Mouse (Mus musculus) erythroid progenitor cell, adult 5-6 weeks (primary cell): ENCODE results near the gene Krtap16-1. TPM values are rescaled to one million over a fixed set of nuclear protein-coding genes. Genes with fewer than 3 reads are reported as not detected.
A peak's percentile ranks its signal among the peaks of the same experiment; 100 is the strongest.

Experiments used
- ATAC-seq: replicated peaks from 2 replicates; pipeline ENCODE4 v1.8.0; 2016; ENCODE audit warnings: moderate number of reproducible peaks, mild to moderate bottlenecking, moderate TSS enrichment, inconsistent platforms; ENCODE audit not compliant: poor library complexity, low FRiP score, severe bottlenecking
- total RNA-seq, 2 experiments: library from RNA; stranded (forward) in 1 of 2; stranded (reverse) in 1 of 2; fragments of 150-400 nt in 1 of 2; fragments of 186-747, 209-891 nt in 1 of 2; gene quantifications; 2 replicates each; pipeline versions ENCODE4 v1.2.3 to v1.2.4; 2015 to 2017; ENCODE audit warnings: low replicate concordance in 2 of 2

The Krtap16-1 gene
- not detected in 2 replicates for total RNA-seq (2015; ENCODE audit: low replicate concordance)
- total RNA-seq (2017; ENCODE audit: low replicate concordance): not detected in 2 replicates

DNA sequence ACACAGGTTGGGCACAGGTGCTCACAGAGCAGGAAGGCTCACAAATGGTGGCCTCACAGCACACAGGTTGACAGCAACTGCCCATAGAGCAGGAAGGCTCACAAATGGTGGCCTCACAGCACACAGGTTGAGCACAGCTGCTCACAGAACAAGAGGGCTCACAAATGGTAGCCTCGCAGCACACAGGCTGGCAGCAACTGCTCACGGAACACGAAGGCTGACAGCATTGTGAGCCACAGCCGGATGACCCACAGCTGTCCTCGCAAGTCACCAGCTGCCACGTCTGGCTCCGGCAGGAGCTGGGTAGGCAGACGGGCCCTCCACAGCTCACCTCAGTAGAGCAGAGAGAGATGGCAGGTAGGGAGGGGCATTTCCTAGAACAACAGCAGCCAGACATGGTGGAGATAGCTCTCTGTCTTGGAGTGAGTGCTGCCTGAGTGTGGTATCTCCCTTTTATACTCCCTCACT is at the start of gene Krtap16-1:
TSS of gene Krtap16-1 (minus strand) at position 418 of the 468 bp plus-strand sequence.
- no peak for ATAC-seq

DNA sequence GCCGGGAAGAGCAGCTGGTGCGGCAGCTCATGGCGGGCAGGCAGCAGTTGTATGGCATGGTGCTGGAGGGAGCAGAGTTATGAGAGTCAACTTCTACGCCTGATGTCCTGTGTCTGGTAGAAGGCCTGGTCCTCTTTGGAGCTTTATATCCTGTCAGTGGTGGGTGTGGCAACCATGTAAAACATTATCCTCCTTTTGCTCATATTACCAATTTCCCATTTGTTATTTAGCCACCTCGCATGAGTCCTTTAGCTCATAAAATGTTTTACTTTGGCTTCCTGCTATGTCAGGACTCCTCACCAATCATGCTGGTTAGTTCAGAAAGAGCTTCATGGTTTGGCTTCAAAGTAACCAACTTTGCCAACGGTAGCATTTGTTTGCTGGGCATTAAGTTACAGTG is 43.4 kb upstream of the Krtap16-1 start, which contains the start of gene Krt33b:
TSS of gene Krt33b (minus strand) at position 101 of the 400 bp plus-strand sequence.
- no peak for ATAC-seq

DNA sequence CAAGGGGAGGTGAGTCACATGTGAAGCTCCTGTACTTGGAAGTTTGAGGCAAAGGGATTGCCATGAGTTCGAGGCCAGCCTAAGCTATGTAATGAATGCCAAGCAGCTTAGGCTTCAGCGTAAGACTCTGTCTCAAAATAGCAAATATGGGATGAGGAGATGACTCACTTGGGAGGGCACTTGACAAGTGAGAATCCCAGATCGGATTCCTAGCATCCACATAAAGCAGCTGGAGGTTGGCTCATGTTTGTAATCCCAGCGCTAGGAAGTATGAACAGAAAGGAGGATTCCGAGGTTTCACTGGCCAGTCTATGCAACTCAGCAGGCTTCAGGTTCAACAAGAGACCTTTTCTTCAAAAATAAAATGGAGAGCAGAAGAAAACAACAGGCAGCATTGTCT is 35.0 kb upstream of the Krtap16-1 start:
- no peak for ATAC-seq

DNA sequence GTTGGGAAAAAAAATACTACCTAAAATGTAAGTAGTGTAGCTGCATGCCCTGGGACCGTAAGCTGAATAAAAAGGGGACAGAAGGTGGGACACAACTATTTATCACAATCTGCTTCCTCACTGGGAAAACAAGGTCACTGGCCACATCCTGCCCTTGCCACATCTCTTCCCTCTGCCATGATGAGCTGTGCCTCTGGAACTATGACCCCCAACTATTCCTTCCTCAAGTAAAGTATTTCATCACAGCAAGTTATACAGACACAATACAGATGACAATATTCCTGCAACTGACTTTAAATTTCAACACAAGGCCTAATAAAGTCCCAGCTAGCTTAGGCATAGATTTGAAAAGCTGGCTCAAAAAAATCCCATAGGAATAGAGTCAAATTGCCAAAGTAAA is 33.1 kb upstream of the Krtap16-1 start:
- ATAC-seq: no peak

DNA sequence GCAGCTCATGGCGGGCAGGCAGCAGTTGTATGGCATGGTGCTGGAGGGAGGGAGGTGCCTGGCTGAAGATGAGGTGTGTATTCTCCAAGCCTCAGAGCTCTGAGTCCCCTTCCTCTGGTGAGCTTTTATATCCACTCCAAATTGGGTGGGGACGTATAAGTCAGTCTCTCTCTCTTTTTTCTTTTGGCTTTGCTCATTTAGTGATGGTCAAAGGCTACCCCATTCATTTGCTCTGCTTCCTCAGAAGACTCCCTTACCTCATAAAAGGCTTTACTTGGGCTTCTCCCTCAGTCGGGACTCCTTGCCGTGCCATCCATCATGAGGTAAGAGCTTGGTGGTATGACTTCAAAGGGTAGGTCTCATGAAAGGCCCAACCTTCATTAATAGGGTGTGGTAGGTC is 29.7 kb upstream of the Krtap16-1 start, which contains the start of gene Krt33a:
TSS of gene Krt33a (minus strand) at position 101 of the 400 bp plus-strand sequence.
- ATAC-seq: no peak

DNA sequence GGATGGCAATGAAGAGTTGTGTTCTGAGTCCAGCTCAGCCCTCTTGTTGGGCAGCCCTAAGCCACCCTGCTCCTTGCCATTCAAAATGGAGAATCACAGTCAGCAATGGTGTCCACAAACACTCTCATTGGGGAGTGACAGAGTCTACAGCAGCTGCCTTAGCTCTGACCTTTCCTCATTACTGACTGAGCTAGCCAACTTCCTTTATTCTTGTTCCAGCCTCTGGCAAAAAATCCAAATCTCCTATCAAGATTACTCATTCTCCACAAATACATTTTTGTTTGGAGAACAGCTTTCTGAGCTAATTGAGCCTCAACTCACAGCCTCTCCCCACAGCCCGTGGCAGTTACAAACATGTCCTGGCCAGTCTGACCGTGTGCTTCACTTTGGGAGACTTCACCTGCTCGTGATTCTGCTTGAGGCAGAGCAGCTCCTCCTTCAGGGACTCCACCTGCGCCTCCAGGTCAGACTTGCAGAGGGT is 27.3 kb upstream of the Krtap16-1 start:
- no peak for ATAC-seq

DNA sequence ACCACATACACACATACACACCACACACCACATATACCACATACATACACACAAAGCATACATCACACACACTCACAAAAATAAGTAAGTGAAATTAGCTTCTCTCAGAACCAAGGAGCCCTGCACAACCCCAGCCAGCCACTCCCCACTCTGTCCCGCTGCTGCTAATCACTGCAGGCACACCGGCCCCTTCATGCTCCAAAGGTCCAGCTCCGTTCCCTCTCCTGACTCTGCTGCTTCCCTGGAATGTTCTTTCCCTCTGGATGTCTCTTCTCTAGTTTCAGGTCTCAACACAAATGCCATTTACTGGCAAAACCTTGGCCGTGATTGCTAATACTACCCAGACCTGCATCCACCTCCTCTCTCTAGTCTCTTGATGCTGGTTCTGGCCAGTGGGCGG is 24.3 kb upstream of the Krtap16-1 start:
- no peak for ATAC-seq

DNA sequence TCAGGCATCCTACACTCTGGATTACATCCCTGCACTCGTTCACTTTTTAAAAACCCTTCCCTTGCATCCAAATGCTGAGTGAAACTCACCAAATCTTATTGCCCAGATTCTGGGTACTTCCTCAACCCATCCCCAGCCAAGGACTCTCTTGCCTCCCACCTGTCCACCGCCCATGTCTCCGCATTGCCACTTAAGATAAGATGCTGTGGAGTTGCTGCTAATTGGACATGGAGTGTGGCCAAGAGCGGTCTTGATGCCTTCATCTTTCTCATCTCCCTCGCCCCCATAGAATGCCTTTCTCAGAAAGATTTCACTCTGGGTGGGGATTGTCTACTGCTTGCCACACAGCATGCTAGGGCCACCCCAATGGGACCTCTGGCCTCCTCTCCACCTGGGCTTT is 21.9 kb upstream of the Krtap16-1 start:
- ATAC-seq: no peak

DNA sequence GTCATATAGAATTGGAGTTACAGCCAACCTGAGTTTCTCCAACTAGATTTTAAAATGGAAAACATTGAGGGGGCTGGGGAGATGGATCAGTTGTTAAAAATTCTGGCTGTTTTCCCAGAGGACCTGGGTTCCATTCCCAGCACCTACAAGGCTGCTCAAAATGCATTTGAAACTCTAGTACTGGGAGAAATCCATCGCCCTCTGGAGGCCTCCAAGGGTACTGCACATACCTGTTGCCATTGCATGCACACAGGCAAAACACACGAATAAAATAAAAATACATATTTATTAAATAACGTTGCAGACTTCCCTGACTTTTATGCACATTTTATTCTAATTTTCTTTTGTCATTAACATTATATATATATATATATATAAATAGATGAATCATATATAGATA is 20.2 kb upstream of the Krtap16-1 start:
- no peak for ATAC-seq

DNA sequence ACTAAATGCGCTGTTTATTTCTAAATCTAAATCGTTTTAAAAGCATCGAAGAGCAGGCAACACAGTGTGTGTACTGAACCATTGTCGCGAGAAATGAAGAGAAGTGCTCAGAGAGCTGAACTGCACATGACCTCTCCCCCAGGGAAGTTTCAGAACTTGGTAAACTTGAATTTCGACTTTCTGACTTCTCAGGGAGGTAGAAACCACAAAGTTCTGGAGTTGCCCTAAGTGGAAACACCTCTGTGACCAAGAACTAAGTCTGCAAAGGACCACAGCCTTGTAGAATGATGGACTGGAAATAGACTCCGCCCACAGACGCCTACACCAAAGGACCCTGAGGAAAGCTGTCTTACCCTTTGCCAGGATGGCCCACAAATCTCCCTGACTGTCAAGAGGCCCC is 19.5 kb upstream of the Krtap16-1 start:
- ATAC-seq: no peak

DNA sequence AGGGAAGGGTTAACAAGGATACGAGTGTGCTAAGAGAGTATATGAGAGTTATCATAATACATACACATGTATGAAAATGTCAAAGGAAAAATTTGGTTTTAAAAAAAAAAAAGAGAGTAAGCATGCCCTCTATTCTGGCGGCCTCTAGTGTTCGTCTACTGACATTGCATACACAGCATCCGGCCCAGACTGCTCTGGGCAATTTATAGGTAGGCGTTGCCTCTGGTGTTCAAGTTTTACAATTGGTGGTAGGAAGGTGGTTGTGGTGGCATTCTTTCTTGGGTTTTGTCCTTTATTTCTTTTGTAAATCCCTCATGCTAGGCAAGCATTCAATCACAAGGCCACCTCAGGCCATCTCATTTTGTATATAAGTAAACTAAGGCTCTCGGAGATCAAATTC is 18.4 kb upstream of the Krtap16-1 start:
- ATAC-seq: no peak

DNA sequence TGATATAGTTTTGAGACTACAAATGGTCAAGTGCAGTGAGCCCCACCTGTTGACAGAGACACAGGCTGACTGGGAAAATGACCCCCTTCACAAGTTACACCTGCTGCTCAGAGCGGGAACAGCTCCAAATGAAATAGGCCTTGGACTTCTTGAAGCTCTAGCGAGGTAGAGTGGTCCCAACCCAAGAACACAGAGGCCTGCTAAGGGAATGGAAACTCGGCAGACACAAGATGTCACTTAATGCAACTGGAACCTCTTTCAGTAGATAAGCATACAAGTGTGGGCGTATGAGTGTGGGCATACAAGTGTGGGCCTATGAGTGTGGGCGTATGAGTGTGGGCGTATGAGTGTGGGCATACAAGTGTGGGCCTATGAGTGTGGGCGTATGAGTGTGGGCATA is 12.7 kb upstream of the Krtap16-1 start:
- ATAC-seq: no peak

DNA sequence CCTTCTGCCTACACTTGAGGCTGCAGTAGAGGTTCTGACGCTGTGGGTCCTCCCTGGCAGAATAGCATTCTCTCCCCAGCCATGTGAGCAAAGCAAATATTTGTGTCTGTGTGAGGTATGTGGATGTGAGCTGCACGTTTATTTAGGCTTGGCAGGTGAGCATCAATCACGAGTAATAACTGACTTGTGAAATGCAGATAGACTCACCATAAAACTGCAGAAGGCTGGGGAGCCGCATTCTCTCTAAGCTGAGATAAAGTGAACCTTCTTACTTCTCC is 7.9 kb upstream of the Krtap16-1 start:
- ATAC-seq: no peak

DNA sequence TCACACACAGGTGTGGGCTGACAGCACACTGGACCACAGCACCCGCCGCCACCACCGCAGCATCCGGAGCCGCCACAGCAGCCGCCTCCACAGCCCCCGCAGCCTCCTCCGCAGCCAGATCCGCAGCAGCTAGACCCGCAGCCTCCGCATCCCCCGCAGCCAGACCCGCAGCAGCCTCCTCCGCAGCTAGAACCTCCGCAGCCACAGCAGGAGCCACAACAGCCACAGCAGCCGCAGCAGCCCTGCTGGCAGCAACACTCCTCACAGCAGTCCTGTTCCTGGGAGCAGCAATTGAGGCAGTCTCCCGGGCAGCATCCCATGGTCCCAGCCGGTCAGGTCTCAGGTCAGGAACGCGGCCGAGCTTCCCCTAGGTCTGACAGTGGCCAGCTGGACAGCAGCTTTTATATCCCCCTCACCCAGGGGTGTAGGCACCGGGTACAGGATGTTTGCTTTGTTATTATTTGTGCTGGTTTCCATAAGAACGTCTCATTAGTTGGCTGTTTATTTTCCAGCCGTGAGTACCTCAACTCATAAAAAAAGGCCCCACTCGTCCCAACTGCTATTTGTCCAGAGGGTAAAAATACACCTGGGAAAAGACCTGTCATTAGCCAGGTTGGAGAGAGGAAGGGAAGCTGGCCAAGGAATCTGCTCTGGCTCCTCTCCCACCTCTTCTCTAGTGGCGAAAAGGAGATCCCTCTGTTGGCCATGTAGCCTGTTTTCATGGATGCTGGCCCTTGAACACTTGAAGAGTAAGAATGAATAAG is 7.4 kb upstream of the Krtap16-1 start, which contains the start of gene Krtap17-1:
TSS of gene Krtap17-1 (minus strand) at position 375 of the 764 bp plus-strand sequence.
- no peak for ATAC-seq

DNA sequence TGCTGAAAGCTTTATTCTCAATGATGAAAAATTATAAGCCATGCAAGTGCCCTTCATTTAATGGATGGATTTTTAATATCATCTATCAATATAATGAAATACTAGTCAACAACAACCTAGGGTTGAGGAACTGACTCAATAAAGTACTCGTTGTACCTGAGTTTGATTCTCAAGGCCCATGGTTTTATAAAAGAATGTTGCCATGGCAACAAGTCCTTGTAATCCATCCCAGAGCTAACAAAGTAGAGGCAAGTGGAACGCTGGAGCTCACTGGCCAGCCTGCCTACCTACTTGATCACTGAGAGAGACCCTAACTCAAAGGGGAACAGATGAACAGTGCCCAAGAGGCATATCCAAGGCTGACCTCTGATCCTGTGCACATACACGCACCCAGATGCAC is 4.2 kb upstream of the Krtap16-1 start:
- ATAC-seq: no peak

DNA sequence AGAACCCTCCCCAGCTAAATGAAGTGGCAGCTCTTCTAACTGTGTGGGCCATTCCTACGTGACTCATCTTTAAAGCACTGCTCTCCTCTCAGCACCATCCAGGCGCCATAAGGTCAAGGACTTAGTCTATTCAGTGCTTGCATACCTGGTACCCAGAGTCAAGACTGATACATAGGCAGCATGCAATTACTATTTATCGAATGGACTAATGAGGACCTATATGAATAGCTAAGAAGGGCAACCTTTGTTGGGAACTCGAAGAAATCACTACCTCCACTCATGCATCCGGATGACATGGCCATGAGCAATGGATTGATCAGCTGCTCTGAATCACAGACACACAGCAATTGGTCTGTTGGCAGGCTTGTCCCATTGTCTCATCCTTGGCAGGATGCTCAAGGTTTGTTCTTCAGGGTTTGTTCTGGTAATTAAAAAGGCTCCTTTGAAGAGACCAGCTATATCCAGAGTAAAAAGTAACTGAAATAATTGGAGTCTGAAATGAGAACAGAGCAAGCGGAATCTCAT is 3.5 kb upstream of the Krtap16-1 start:
- no peak for ATAC-seq

DNA sequence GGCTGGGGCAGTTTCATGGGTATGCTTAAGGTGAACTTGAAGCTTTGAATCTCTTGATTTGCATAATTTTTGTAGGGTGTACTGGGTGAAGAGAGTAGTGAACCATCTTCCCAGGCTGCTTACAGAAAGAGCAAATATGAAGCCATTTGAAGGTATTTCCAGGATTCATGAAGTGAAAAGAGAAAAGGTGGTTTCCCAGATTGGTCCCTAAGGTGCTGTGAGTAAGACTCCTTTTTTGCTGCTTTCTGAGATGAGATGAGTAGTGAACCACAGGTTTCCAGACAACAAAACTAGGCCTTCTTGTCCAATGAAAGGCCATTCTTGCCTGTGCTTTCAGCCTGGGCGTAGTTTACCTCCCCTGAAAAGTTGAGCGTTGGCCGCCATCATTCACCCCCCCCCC is 2.1 kb upstream of the Krtap16-1 start:
- ATAC-seq: no peak

DNA sequence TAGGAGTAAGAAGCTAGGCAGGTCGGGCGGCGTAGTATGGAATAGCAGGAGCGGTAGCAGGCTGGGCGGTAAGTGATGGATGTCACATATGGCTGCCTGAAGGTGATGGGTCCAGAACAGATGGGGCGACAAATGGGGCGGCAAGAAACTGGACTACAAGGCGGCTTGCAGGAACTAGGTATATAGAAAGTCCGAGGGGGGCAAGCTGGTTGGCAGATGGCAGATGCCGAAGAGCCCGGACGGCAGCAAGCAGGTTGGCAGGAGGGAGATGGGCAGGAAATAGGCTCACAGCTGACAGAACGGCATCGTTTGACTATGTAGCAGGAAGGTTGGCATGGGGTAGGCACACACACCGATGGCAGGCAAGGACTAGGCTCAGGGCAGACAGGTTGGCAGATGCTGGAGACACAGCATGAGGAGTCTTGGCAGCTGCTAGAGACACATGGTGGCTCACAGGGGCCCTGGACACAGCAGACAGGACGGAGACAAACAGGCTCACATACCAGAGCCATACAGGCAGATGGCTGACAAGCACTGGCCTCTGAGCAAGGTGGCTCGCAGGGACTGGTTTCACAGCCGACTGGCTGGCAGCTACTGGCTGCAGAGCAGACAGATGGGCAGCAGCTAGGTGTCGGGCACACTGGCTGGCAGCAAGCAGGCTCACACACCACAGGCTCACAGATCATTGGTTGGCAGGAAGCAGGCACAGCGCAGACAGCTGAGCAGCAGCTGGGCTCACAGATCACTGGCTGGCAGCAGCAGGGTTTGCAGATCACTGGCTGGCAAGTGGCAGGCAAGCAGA is 905 bp downstream of the Krtap16-1 start:
- 0 out of 2 replicates have a peak, but pooled peaks have one; percentile 39 for ATAC-seq

DNA sequence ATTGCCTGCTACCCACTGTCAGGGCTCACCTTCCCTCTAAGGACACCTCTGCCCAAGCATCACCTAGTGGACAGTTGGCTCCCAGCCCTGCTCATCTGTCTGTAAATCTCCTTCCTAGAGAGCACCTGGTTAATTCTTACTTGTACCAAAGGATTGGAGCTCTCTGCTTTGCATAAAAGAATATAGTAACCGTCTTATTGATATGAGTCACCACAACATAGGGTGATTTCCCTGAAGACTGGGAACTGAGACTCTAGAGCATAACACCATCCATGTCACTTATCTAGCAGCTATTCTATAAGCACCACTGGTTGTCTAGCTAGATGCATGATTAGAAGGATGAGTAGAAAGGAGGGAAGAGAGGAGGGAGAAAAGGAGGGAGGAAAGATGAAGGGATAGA is 3.0 kb downstream of the Krtap16-1 start:
- ATAC-seq: no peak

DNA sequence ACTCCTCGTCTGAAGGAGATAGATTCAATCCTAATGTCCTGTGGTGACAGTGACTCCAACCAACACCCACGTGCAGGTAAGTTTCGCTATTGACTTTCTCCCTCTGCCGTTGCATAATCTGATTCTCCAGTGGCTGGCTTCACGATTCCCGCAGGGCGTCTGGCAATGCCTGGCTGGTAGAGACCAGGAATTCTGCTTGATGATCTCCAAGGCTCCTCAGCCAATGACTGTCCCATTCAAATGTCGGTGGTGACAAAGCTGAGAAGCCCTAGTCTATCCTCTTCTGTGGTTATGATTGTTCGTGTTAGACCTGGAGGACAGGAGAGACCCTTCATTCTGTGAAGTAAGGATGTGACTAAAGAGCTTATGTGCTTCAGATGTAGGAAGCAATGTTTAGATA is 3.7 kb downstream of the Krtap16-1 start:
- ATAC-seq: no peak

DNA sequence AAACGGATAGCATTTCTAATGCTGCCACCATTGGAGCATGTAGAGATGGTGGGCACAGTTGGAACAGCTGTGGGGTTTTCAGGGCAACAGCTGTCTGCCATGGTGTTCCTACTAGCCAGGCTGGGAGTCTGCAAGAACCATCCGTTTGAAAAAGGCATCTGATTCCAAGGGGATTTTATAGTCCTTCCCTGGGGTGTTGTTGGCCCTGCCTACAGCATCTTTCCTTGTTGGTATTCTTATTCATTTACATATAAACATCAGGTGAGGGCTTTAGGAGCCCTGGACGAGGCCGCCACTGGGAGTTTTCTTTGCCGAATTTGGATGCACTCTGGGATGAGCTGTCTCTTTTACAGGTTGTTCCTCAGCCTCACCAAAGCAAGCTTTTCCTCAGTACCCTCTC is 7.4 kb downstream of the Krtap16-1 start, which contains the start of gene Krtap29-1:
TSS of gene Krtap29-1 (minus strand) at position 101 of the 400 bp plus-strand sequence.
- ATAC-seq: no peak
